Mouse (Mus musculus): ENCODE measurements around the gene Gm17359. TPM values are rescaled to one million over a fixed set of nuclear protein-coding genes. Genes with fewer than 3 reads are reported as not detected.
A peak's percentile ranks its signal among the peaks of the same experiment; 100 is the strongest.
"Not testable (repeated sequence)": the region's sequence is repeated elsewhere in the genome, so short reads cannot be mapped to it uniquely, and the experiment has no call there.

Gm17359 gene
- polyA plus RNA-seq, 1 experiment from 2014 or later = not detected

GRCm38 (mm10) chr3:79425441-79425840 is 89.0 kb downstream of the Gm17359 start:
- 88% methylated on average over 1 of the region's 1 CpGs for WGBS
- H3K9me3 ChIP-seq = no peaks in the 10 kb centered on the region
- H3K4me2 ChIP-seq (replicated peaks) = no peak overlapping the region
- no peaks in the 10 kb centered on the region for H3K4me1 ChIP-seq
- no peaks in the 10 kb centered on the region for H3K27me3 ChIP-seq
- no peak overlapping the region for H3K4me3 ChIP-seq
- ATAC-seq (replicated peaks) = no peak
- H3K27ac ChIP-seq (replicated peaks) = no peak overlapping the region
- no peak overlapping the region for H3K9ac ChIP-seq (replicated peaks)
- no peaks in the 10 kb centered on the region for H3K36me3 ChIP-seq

DNA sequence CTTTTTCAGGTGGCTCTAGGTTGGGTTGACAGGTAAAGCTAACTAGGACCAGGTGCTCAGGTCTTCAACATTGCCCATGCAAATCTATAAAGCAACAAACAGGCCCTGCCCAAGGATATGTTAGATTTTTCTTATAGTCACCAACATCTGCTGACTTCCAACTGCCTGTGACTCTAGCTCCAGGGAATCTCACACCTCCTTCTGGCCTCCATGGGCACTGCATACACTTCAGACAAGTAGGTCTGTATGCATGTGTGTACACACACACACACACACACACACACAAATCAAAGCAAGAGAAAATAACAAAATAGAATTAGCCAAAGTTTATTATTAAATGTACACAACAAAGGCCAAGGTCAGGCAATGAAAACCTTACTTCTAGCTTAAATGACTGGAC is 97.1 kb downstream of the Gm17359 start:
- Histone ChIP-seq H3K4me3 (no peak overlapping the region), H3K4me1 (peaks cover 4% of the 10 kb centered on the region; the same call in 1 of the 2 replicates), H3K9ac (replicated peaks) (no peak overlapping the region), H3K27me3 (no peaks in the 10 kb centered on the region), H3K4me2 (replicated peaks) (no peak overlapping the region), H3K36me3 (no peaks in the 10 kb centered on the region), H3K9me3 (no peaks in the 10 kb centered on the region), H3K27ac (replicated peaks) (no peak overlapping the region)
- ATAC-seq (replicated peaks) = no peak

- Histone ChIP-seq H3K27me3 (no peaks in the 10 kb centered on the region), H3K27ac (replicated peaks) (no peak overlapping the region), H3K36me3 (no peaks in the 10 kb centered on the region), H3K9ac (replicated peaks) (no peak overlapping the region), H3K9me3 (no peaks in the 10 kb centered on the region), H3K4me3 (no peak overlapping the region), H3K4me2 (replicated peaks) (no peak overlapping the region), H3K4me1 (peaks cover 4% of the 10 kb centered on the region; the same call in 1 of the 2 replicates)
- WGBS = 80% methylated on average over 9 of the region's 9 CpGs
- ATAC-seq (replicated peaks) = no peak
Measured at GRCm38 (mm10) chr3:79434436-79434835, 98.0 kb downstream of the Gm17359 start.

DNA sequence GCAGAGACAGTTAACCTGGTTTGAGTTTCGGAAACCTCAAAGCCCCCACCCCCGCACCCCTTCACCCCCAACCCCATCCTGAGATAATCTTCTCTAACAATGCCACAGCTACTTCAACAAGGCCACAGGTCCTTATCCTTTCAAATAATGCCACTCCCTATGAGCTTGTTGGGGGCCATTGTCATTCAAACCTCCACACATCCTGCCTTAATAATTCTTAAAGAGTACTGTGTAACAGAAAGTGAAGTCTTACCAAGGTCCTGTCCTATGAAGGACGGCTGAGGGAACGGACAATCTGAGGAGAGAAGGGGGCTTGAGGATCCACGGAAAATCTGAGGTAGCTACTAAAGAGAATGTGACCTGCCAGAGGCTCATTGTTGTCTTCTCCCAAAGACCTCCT is 98.5 kb downstream of the Gm17359 start:
- Histone ChIP-seq H3K36me3 (no peaks in the 10 kb centered on the region), H3K9me3 (no peaks in the 10 kb centered on the region), H3K4me1 (peaks cover 4% of the 10 kb centered on the region; the same call in 1 of the 2 replicates), H3K27me3 (no peaks in the 10 kb centered on the region), H3K4me3 (no peak overlapping the region), H3K27ac (replicated peaks) (no peak overlapping the region), H3K4me2 (replicated peaks) (no peak overlapping the region), H3K9ac (replicated peaks) (no peak overlapping the region)
- 37% methylated on average over 5 of the region's 5 CpGs for WGBS
- no peak for ATAC-seq (replicated peaks)

GRCm38 (mm10) chr3:79436186-79436585 is 99.7 kb downstream of the Gm17359 start:
- no peak overlapping the region for H3K4me3 ChIP-seq
- no peaks in the 10 kb centered on the region for H3K9me3 ChIP-seq
- no peak overlapping the region for H3K27ac ChIP-seq (replicated peaks)
- ATAC-seq (replicated peaks) = no peak
- H3K36me3 ChIP-seq = no peaks in the 10 kb centered on the region
- no peak overlapping the region for H3K9ac ChIP-seq (replicated peaks)
- WGBS = 60% methylated on average over 7 of the region's 7 CpGs
- H3K4me1 ChIP-seq = peaks cover 11% of the 10 kb centered on the region
- H3K27me3 ChIP-seq = no peaks in the 10 kb centered on the region
- no peak overlapping the region for H3K4me2 ChIP-seq (replicated peaks)

- Histone ChIP-seq H3K36me3 (no peaks in the 10 kb centered on the region), H3K4me1 (peaks cover 16% of the 10 kb centered on the region), H3K4me3 (no peak overlapping the region), H3K27me3 (no peaks in the 10 kb centered on the region), H3K9ac (replicated peaks) (no peak overlapping the region), H3K9me3 (no peaks in the 10 kb centered on the region), H3K4me2 (replicated peaks) (no peak overlapping the region), H3K27ac (replicated peaks) (no peak overlapping the region)
- ATAC-seq (replicated peaks) = no peak
- 98% methylated on average over 3 of the region's 3 CpGs for WGBS
Measured at GRCm38 (mm10) chr3:79438276-79438675, 101.8 kb downstream of the Gm17359 start.

- peak overlapping the region; percentile 19; the same call in 1 of the 2 replicates for H3K4me2 ChIP-seq (replicated peaks)
Measured at GRCm38 (mm10) chr3:79440976-79441491, 104.6 kb downstream of the Gm17359 start.

DNA sequence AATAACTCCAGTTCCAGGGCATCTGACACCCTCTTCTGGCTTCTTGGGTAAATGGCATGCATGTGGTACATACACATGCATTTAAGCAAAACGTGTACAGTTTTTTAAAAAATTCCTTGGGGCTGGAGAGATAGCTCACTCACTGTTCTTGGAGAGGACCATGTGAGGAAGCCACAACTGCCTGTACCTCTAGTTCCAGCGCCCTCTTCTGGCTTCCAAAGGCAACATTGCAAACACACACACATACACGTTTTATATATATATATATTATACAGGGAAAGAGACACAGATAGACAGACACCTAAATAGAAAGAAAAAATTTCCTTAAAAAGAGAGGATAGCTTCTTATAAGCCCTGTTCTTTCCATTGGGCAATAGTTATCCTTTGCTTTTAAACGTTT is 107.4 kb downstream of the Gm17359 start:
- no peaks in the 10 kb centered on the region for H3K9me3 ChIP-seq
- no peak overlapping the region for H3K4me2 ChIP-seq (replicated peaks)
- ATAC-seq (replicated peaks) = no peak
- no peaks in the 10 kb centered on the region for H3K27me3 ChIP-seq
- 71% methylated on average over 4 of the region's 4 CpGs for WGBS
- H3K27ac ChIP-seq (replicated peaks) = no peak overlapping the region
- H3K9ac ChIP-seq (replicated peaks) = no peak overlapping the region
- H3K36me3 ChIP-seq = no peaks in the 10 kb centered on the region
- H3K4me3 ChIP-seq = no peak overlapping the region
- H3K4me1 ChIP-seq = peaks cover 13% of the 10 kb centered on the region

More at GRCm38 (mm10) chr3:79440976-79441491, 104.6 kb downstream of the Gm17359 start:
- no peaks in the 10 kb centered on the region for H3K9me3 ChIP-seq
- no peak overlapping the region for H3K9ac ChIP-seq (replicated peaks)
- no peaks in the 10 kb centered on the region for H3K36me3 ChIP-seq
- ATAC-seq (replicated peaks) = peak; percentile 96
- peaks cover 16% of the 10 kb centered on the region for H3K4me1 ChIP-seq
- H3K4me3 ChIP-seq = no peak overlapping the region
- 40% methylated on average over 12 of the region's 12 CpGs for WGBS
- H3K27me3 ChIP-seq = no peaks in the 10 kb centered on the region
- peak overlapping the region; percentile 86 for H3K27ac ChIP-seq (replicated peaks)

GRCm38 (mm10) chr3:79445041-79445440 is 108.6 kb downstream of the Gm17359 start:
- WGBS = 83% methylated on average over 8 of the region's 8 CpGs
- ATAC-seq (replicated peaks) = no peak

DNA sequence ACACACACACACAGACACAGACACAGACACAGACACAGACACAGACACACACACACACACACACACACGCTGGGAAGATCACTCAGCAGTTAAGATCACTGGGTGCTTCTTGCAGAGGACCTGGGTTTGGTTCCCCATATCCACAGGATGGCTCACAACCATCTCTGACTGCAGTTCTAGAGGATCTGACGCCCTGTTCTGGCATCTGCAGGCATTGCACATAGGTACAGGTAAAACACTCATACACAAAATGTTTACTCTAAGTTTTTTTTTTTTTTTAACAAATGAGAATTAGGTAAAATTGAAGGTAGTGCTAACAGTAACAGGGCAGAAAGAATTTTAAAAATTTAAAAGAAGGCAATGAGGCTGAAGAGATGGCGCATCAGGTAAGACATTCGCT is 109.7 kb downstream of the Gm17359 start:
- no peak overlapping the region for H3K4me2 ChIP-seq (replicated peaks)
- H3K9me3 ChIP-seq = no peaks in the 10 kb centered on the region
- H3K27me3 ChIP-seq = no peaks in the 10 kb centered on the region
- no peaks in the 10 kb centered on the region for H3K36me3 ChIP-seq
- no peak overlapping the region for H3K4me3 ChIP-seq
- H3K9ac ChIP-seq (replicated peaks) = no peak overlapping the region
- no peak overlapping the region for H3K27ac ChIP-seq (replicated peaks)
- no peak for ATAC-seq (replicated peaks)
- WGBS = 92% methylated on average over 4 of the region's 4 CpGs
- H3K4me1 ChIP-seq = peaks cover 6% of the 10 kb centered on the region

More at GRCm38 (mm10) chr3:79445041-79445440, 108.6 kb downstream of the Gm17359 start:
- no peak overlapping the region for H3K4me3 ChIP-seq
- H3K27ac ChIP-seq (replicated peaks) = no peak overlapping the region
- H3K4me1 ChIP-seq = peaks cover 13% of the 10 kb centered on the region
- no peaks in the 10 kb centered on the region for H3K27me3 ChIP-seq
- H3K36me3 ChIP-seq = no peaks in the 10 kb centered on the region
- H3K9me3 ChIP-seq = no peaks in the 10 kb centered on the region
- no peak overlapping the region for H3K4me2 ChIP-seq (replicated peaks)
- H3K9ac ChIP-seq (replicated peaks) = no peak overlapping the region

DNA sequence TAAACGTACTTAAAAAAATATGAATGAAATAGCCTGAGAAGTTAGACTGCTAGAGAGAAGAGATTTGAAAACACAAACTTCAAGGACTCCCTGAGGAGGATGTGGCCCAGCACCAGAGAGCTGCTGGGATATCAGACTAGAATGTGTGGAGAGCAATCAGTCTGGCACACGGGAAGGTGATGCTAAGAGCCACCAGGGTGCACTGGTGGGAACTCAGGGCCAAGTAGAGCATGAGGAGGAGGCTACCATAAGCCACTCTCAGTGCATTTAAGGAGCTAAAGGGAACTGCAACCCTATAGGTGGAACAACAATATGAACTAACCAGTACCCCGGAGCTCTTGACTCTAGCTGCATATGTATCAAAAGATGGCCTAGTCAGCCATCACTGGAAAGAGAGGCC is 110.2 kb downstream of the Gm17359 start:
- not testable (repeated sequence) for H3K36me3 ChIP-seq; H3K9ac ChIP-seq (replicated peaks); H3K4me2 ChIP-seq (replicated peaks); ATAC-seq (replicated peaks); H3K9me3 ChIP-seq; H3K27me3 ChIP-seq; H3K4me3 ChIP-seq; H3K27ac ChIP-seq (replicated peaks); H3K4me1 ChIP-seq
- WGBS = 89% methylated on average over 3 of the region's 3 CpGs

GRCm38 (mm10) chr3:79448421-79448820 is 112.0 kb downstream of the Gm17359 start:
- no peak overlapping the region for H3K4me3 ChIP-seq
- no peak overlapping the region for H3K27ac ChIP-seq (replicated peaks)
- no peak overlapping the region for H3K4me2 ChIP-seq (replicated peaks)
- 0 out of 2 replicates have a peak, but pooled peaks cover 4% of the 10 kb centered on the region for H3K4me1 ChIP-seq
- ATAC-seq (replicated peaks) = no peak
- 78% methylated on average over 5 of the region's 5 CpGs for WGBS
- no peaks in the 10 kb centered on the region for H3K36me3 ChIP-seq
- H3K27me3 ChIP-seq = no peaks in the 10 kb centered on the region
- H3K9ac ChIP-seq (replicated peaks) = no peak overlapping the region
- no peaks in the 10 kb centered on the region for H3K9me3 ChIP-seq

GRCm38 (mm10) chr3:79449361-79449760 is 112.9 kb downstream of the Gm17359 start:
- no peak for ATAC-seq (replicated peaks)
- no peaks in the 10 kb centered on the region for H3K27me3 ChIP-seq
- H3K27ac ChIP-seq (replicated peaks) = no peak overlapping the region
- H3K4me3 ChIP-seq = no peak overlapping the region
- WGBS = 85% methylated on average over 7 of the region's 7 CpGs
- H3K4me1 ChIP-seq = 0 out of 2 replicates have a peak, but pooled peaks cover 4% of the 10 kb centered on the region
- no peaks in the 10 kb centered on the region for H3K36me3 ChIP-seq
- H3K4me2 ChIP-seq (replicated peaks) = no peak overlapping the region
- no peaks in the 10 kb centered on the region for H3K9me3 ChIP-seq
- no peak overlapping the region for H3K9ac ChIP-seq (replicated peaks)

All from forebrain, embryonic 15.5 days (tissue).